Mouse (Mus musculus) heart, embryonic 12.5 days (tissue): ENCODE results near the gene Enpp5. TPM values are rescaled to one million over a fixed set of nuclear protein-coding genes. Genes with fewer than 3 reads are reported as not detected.

ENCODE experiments used
- ATAC-seq: fragments of 200-750 bp; cut with Nextera tagmentation; 2 replicates; pipeline ENCODE4 v1.8.0; 2017; ENCODE audit warnings: moderate TSS enrichment, moderate library complexity; ENCODE audit not compliant: insufficient number of reproducible peaks, low FRiP score
- H3K27ac ChIP-seq: fragments of 300-500 bp; sonication (generic); 2 replicates; pipeline ENCODE4 v1.5.1; 2016; ENCODE audit warnings: mild to moderate bottlenecking, moderate library complexity; ENCODE audit not compliant: poor library complexity, severe bottlenecking
- H3K27me3 ChIP-seq: fragments of 300-500 bp; sonication (generic); replicated peaks from 2 replicates; pipeline ENCODE4 v1.6.1; 2016; ENCODE audit warnings: mild to moderate bottlenecking, moderate library complexity
- H3K36me3 ChIP-seq: fragments of 300-500 bp; sonication (generic); 2 replicates; pipeline ENCODE4 v1.6.1; 2016; ENCODE audit warnings: mild to moderate bottlenecking, moderate library complexity
- H3K4me1 ChIP-seq: fragments of 300-500 bp; sonication (generic); replicated peaks from 2 replicates; pipeline ENCODE4 v1.6.1; 2016; ENCODE audit warnings: mild to moderate bottlenecking
- H3K4me2 ChIP-seq: fragments of 300-500 bp; sonication (generic); 2 replicates; pipeline ENCODE4 v1.6.1; 2016; ENCODE audit warnings: mild to moderate bottlenecking, moderate library complexity
- H3K4me3 ChIP-seq: fragments of 300-500 bp; sonication (generic); 2 replicates; pipeline ENCODE4 v1.5.1; 2016; ENCODE audit warnings: mild to moderate bottlenecking
- H3K9ac ChIP-seq: fragments of 300-500 bp; sonication (generic); 2 replicates; pipeline ENCODE4 v1.6.1; 2016; ENCODE audit warnings: mild to moderate bottlenecking, moderate library complexity
- H3K9me3 ChIP-seq: fragments of 300-500 bp; sonication (generic); replicated peaks from 2 replicates; pipeline ENCODE4 v1.6.1; 2016; ENCODE audit warnings: mild to moderate bottlenecking, moderate library complexity
- WGBS: fragments of 180-500 bp; shearing (Covaris S2); methylation state at CpG from one replicate; pipeline ENCODE4 v1.1.7; 2016; 5-methylcytosine and 5-hydroxymethylcytosine counted together
- polyA plus RNA-seq: library from polyadenylated mRNA; unstranded; fragments of >200 nt; fragmentation: Nextera tagmentation; extraction: Ambion mirVana; gene quantifications from 2 replicates; pipeline ENCODE4 v1.2.1, GENCODE M21; 2016

Gene Enpp5
- polyA plus RNA-seq, 1 experiment from 2014 or later: 14.6 TPM

- Histone ChIP-seq H3K4me3 (no peak overlapping the region), H3K4me1 (no peaks in the 10 kb centered on the region), H3K4me2 (no peak overlapping the region), H3K27ac (no peak overlapping the region), H3K36me3 (no peaks in the 10 kb centered on the region), H3K9ac (no peak overlapping the region), H3K27me3 (no peaks in the 10 kb centered on the region), H3K9me3 (no peaks in the 10 kb centered on the region)
- ATAC-seq: no peak
- WGBS: 85% methylated on average over 1 of the region's 1 CpGs
Measured at GRCm38 (mm10) chr17:44060781-44061180, 17.8 kb upstream of the Enpp5 start.

- H3K27ac ChIP-seq: no peak overlapping the region
- H3K9ac ChIP-seq: no peak overlapping the region
- H3K36me3 ChIP-seq: no peaks in the 10 kb centered on the region
- no peak for ATAC-seq
- H3K9me3 ChIP-seq: no peaks in the 10 kb centered on the region
- no peaks in the 10 kb centered on the region for H3K27me3 ChIP-seq
- H3K4me1 ChIP-seq: no peaks in the 10 kb centered on the region
- 69% methylated on average over 5 of the region's 5 CpGs for WGBS
- H3K4me3 ChIP-seq: no peak overlapping the region
- no peak overlapping the region for H3K4me2 ChIP-seq
Measured at GRCm38 (mm10) chr17:44061289-44061890, 17.2 kb upstream of the Enpp5 start.

GRCm38 (mm10) chr17:44068876-44069275, 9.7 kb upstream of the Enpp5 start:
- Histone ChIP-seq H3K9me3 (no peaks in the 10 kb centered on the region), H3K36me3 (no peaks in the 10 kb centered on the region), H3K4me2 (no peak overlapping the region), H3K4me1 (no peaks in the 10 kb centered on the region), H3K27ac (no peak overlapping the region), H3K9ac (no peak overlapping the region), H3K27me3 (no peaks in the 10 kb centered on the region), H3K4me3 (no peak overlapping the region)
- WGBS: 65% methylated on average over 6 of the region's 6 CpGs
- no peak for ATAC-seq

DNA sequence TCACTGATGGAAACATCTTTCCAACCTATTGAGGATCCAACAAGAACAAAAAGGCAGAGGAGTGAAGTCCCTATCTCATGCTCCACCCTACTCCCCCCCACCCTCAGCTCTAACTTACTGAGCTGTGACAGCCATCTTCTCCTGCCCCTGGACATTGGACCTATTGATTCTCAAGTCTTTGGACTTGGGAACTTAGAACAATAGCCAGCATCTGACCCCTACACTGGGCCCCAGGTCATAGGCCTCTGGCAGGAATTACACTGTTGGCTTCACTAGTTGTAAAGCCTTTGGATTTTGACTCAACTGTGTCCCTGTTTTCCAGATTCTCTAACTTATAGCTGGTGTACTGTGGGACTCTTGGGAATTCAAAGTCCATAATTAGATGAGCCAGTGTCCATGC, 6.9 kb upstream of the Enpp5 start:
- H3K27me3 ChIP-seq: no peaks in the 10 kb centered on the region
- no peak for ATAC-seq
- no peaks in the 10 kb centered on the region for H3K4me1 ChIP-seq
- no peak overlapping the region for H3K4me3 ChIP-seq
- H3K27ac ChIP-seq: no peak overlapping the region
- H3K4me2 ChIP-seq: no peak overlapping the region
- H3K9ac ChIP-seq: no peak overlapping the region
- no peaks in the 10 kb centered on the region for H3K9me3 ChIP-seq
- H3K36me3 ChIP-seq: no peaks in the 10 kb centered on the region

DNA sequence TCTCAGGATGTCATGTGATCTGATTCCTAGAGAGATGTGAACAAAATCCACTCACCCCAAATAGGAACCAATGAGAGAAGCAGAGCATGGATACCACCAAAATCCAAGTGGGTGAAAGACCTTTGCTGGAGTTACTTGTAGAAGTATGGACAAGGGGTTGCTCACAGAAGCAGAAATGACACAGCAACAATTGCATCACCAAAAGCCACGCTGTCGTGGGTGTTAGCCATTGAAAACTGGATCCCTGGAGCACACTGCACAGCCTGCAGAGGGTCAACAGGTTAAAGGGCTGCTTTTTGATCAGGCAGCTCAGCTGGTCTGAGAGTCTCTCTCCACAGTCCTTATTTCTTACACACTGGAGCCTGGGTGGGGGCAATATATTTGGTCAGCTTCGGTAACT, 3.0 kb upstream of the Enpp5 start:
- Histone ChIP-seq H3K4me2 (no peak overlapping the region), H3K9me3 (no peaks in the 10 kb centered on the region), H3K4me3 (no peak overlapping the region), H3K27me3 (peaks cover 4% of the 10 kb centered on the region; the same call in 1 of the 2 replicates), H3K36me3 (no peaks in the 10 kb centered on the region), H3K4me1 (no peaks in the 10 kb centered on the region), H3K27ac (no peak overlapping the region), H3K9ac (no peak overlapping the region)
- ATAC-seq: no peak
- 83% methylated on average over 3 of the region's 3 CpGs for WGBS

GRCm38 (mm10) chr17:44076051-44076680, 2.4 kb upstream of the Enpp5 start:
- ATAC-seq: no peak
- no peak overlapping the region for H3K4me3 ChIP-seq
- H3K9me3 ChIP-seq: no peaks in the 10 kb centered on the region
- 53% methylated on average over 6 of the region's 6 CpGs for WGBS
- no peak overlapping the region for H3K4me2 ChIP-seq
- H3K36me3 ChIP-seq: peaks cover 3% of the 10 kb centered on the region; the same call in 1 of the 2 replicates
- no peak overlapping the region for H3K27ac ChIP-seq
- no peak overlapping the region for H3K9ac ChIP-seq
- H3K27me3 ChIP-seq: peaks cover 4% of the 10 kb centered on the region; the same call in 1 of the 2 replicates
- no peaks in the 10 kb centered on the region for H3K4me1 ChIP-seq

GRCm38 (mm10) chr17:44077146-44077842, 1.3 kb upstream of the Enpp5 start:
- Histone ChIP-seq H3K4me3 (no peak overlapping the region), H3K27ac (no peak overlapping the region), H3K9me3 (no peaks in the 10 kb centered on the region), H3K36me3 (peaks cover 6% of the 10 kb centered on the region), H3K4me2 (no peak overlapping the region), H3K27me3 (peaks cover 4% of the 10 kb centered on the region; the same call in 1 of the 2 replicates), H3K9ac (no peak overlapping the region), H3K4me1 (no peaks in the 10 kb centered on the region)
- WGBS: 72% methylated on average over 12 of the region's 12 CpGs
- no peak for ATAC-seq

DNA sequence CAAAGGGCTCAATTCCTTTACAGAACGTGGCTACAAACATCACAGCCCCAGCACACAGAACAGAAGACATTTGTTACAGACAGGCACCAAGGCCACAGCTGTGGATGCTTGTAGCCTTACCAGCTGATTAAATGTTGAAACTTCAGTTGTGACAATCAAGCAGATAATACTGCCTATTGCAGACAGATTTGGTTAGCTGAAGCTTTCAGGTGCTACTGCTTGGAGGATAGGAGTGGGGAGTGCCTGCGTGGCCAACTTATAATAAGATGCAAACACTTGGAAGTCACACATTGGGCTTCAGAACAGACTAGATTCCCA, 811 bp upstream of the Enpp5 start:
- no peak overlapping the region for H3K4me3 ChIP-seq
- no peaks in the 10 kb centered on the region for H3K4me1 ChIP-seq
- H3K9ac ChIP-seq: no peak overlapping the region
- H3K9me3 ChIP-seq: no peaks in the 10 kb centered on the region
- 63% methylated on average over 2 of the region's 2 CpGs for WGBS
- H3K27ac ChIP-seq: no peak overlapping the region
- peaks cover 6% of the 10 kb centered on the region for H3K36me3 ChIP-seq
- ATAC-seq: no peak
- H3K27me3 ChIP-seq: peaks cover 4% of the 10 kb centered on the region; the same call in 1 of the 2 replicates
- H3K4me2 ChIP-seq: no peak overlapping the region

DNA sequence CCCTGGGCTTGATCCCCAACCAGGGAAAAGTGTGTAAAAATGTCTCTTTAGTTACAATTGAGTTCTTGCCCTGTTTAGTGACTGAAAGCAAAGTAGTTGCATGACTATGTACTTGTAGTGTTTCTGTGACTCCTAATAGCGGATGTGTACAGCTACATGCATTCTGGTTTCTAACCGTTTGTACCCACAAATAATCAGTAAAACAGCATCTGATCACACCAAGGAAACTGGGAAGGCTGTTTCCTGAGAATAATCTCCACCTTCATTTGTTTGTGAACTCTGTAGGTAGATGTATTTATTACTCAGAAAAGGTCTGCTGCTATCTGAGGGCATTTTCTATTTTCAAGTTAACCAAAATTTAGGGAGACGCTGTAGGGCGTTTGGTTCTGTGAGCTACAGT, 4.5 kb downstream of the Enpp5 start:
- no peak overlapping the region for H3K4me3 ChIP-seq
- H3K4me1 ChIP-seq: no peaks in the 10 kb centered on the region
- H3K9me3 ChIP-seq: no peaks in the 10 kb centered on the region
- peaks cover 9% of the 10 kb centered on the region for H3K36me3 ChIP-seq
- no peak overlapping the region for H3K9ac ChIP-seq
- H3K4me2 ChIP-seq: no peak overlapping the region
- ATAC-seq: no peak
- WGBS: 83% methylated on average over 4 of the region's 4 CpGs
- peaks cover 3% of the 10 kb centered on the region; the same call in 1 of the 2 replicates for H3K27me3 ChIP-seq
- no peak overlapping the region for H3K27ac ChIP-seq

GRCm38 (mm10) chr17:44088226-44088625, 9.6 kb downstream of the Enpp5 start:
- Histone ChIP-seq H3K27ac (no peak overlapping the region), H3K9ac (no peak overlapping the region), H3K4me3 (no peak overlapping the region), H3K9me3 (no peaks in the 10 kb centered on the region), H3K27me3 (peaks cover 3% of the 10 kb centered on the region; the same call in 1 of the 2 replicates), H3K4me1 (no peaks in the 10 kb centered on the region), H3K36me3 (peaks cover 3% of the 10 kb centered on the region; the same call in 1 of the 2 replicates), H3K4me2 (no peak overlapping the region)
- 82% methylated on average over 3 of the region's 3 CpGs for WGBS
- ATAC-seq: no peak

GRCm38 (mm10) chr17:44090916-44091315, 12.3 kb downstream of the Enpp5 start:
- no peaks in the 10 kb centered on the region for H3K9me3 ChIP-seq
- no peak overlapping the region for H3K27ac ChIP-seq
- no peaks in the 10 kb centered on the region for H3K4me1 ChIP-seq
- H3K4me2 ChIP-seq: no peak overlapping the region
- ATAC-seq: no peak
- no peaks in the 10 kb centered on the region for H3K36me3 ChIP-seq
- H3K4me3 ChIP-seq: no peak overlapping the region
- 57% methylated on average over 2 of the region's 2 CpGs for WGBS
- H3K27me3 ChIP-seq: peaks cover 3% of the 10 kb centered on the region; the same call in 1 of the 2 replicates
- no peak overlapping the region for H3K9ac ChIP-seq
